Mouse (Mus musculus) liver, embryonic 14.5 days (tissue): ENCODE measurements around the gene Gli2. TPM values are rescaled to one million over a fixed set of nuclear protein-coding genes. Genes with fewer than 3 reads are reported as not detected.

Experiments
- ATAC-seq: fragments of 200-750 bp; cut with Nextera tagmentation; 2 replicates; pipeline ENCODE4 v1.8.0; 2017; ENCODE audit warnings: moderate number of reproducible peaks, mild to moderate bottlenecking, moderate library complexity; ENCODE audit not compliant: insufficient read depth
- DNase-seq, 3 experiments: peaks; one replicate each; pipeline ENCODE4 v3.0.0-alpha.2; 2012 to 2013; ENCODE audit warnings: low read depth in 3 of 3, low spot score in 3 of 3
- H3K27ac ChIP-seq: fragments of 300-500 bp; sonication (generic); 2 replicates; pipeline ENCODE4 v1.5.1; 2014; ENCODE audit warnings: moderate library complexity, mild to moderate bottlenecking, control low read depth, inconsistent platforms
- H3K27me3 ChIP-seq: fragments of 300-500 bp; sonication (generic); 2 replicates; pipeline ENCODE4 v1.6.1; 2014; ENCODE audit warnings: mild to moderate bottlenecking, low read length, moderate library complexity; ENCODE audit not compliant: control insufficient read depth, insufficient read depth
- H3K36me3 ChIP-seq: fragments of 300-500 bp; sonication (generic); replicated peaks from 2 replicates; pipeline ENCODE4 v1.6.1; 2014; ENCODE audit warnings: low read depth; ENCODE audit not compliant: control insufficient read depth, insufficient read depth
- H3K4me1 ChIP-seq, 2 experiments: fragments of 200-500 bp in 1 of 2; fragments of 300-500 bp in 1 of 2; sonication (generic) in 1 of 2; replicated peaks; 2 replicates each; pipeline ENCODE4 v1.6.1; 2012 to 2014; ENCODE audit warnings: antibody characterized with exemption in 1 of 2, inconsistent platforms in 1 of 2, low read length in 1 of 2; ENCODE audit not compliant: control insufficient read depth in 2 of 2, insufficient read depth in 2 of 2
- H3K4me2 ChIP-seq: fragments of 300-500 bp; sonication (generic); 2 replicates; pipeline ENCODE4 v1.6.1; 2014; ENCODE audit warnings: low read depth, mild to moderate bottlenecking, control low read depth, moderate library complexity
- H3K4me3 ChIP-seq, 2 experiments: fragments of 200-500 bp in 1 of 2; fragments of 300-500 bp in 1 of 2; sonication (generic) in 1 of 2; 2 replicates each; pipeline ENCODE4 v1.5.1; 2012 to 2014; ENCODE audit warnings: low read depth in 2 of 2, low read length in 2 of 2, mild to moderate bottlenecking in 2 of 2, control low read depth in 1 of 2, inconsistent platforms in 1 of 2, moderate library complexity in 1 of 2; ENCODE audit not compliant: insufficient read depth in 1 of 2
- H3K9ac ChIP-seq: fragments of 300-500 bp; sonication (generic); replicated peaks from 2 replicates; pipeline ENCODE4 v1.6.1; 2014; ENCODE audit warnings: mild to moderate bottlenecking, control low read depth, moderate library complexity
- H3K9me3 ChIP-seq: fragments of 300-500 bp; sonication (generic); 2 replicates; pipeline ENCODE4 v1.6.1; 2016; ENCODE audit warnings: low read length, mixed read lengths; ENCODE audit not compliant: control insufficient read depth
- CTCF ChIP-seq: IDR thresholded peaks from 2 replicates; pipeline ENCODE4 v1.5.1; 2016; ENCODE audit warnings: antibody characterized with exemption, low read depth, control low read depth
- EP300 ChIP-seq: IDR thresholded peaks from 2 replicates; pipeline ENCODE4 v1.6.1; 2016; ENCODE audit warnings: antibody characterized with exemption, low read depth
- WGBS: fragments of 180-500 bp; shearing (Covaris S2); extraction: QIAGEN DNeasy Blood & Tissue Kit; methylation state at CpG from one replicate; pipeline ENCODE4 v1.1.7; 2014; ENCODE audit not compliant: insufficient replicate concordance; 5-methylcytosine and 5-hydroxymethylcytosine counted together
- polyA plus RNA-seq, 2 experiments: library from polyadenylated mRNA; depleted of rRNA in 1 of 2; stranded (reverse) in 1 of 2; unstranded in 1 of 2; fragments of >200 nt; fragmentation: Nextera tagmentation in 1 of 2; extraction: Ambion mirVana in 1 of 2; gene quantifications; 2 replicates each; pipeline versions ENCODE4 v1.2.1 to v1.2.3; 2012 to 2014

The Gli2 gene
- polyA plus RNA-seq, 2 experiments = 0.04 to 0.26 TPM

DNA sequence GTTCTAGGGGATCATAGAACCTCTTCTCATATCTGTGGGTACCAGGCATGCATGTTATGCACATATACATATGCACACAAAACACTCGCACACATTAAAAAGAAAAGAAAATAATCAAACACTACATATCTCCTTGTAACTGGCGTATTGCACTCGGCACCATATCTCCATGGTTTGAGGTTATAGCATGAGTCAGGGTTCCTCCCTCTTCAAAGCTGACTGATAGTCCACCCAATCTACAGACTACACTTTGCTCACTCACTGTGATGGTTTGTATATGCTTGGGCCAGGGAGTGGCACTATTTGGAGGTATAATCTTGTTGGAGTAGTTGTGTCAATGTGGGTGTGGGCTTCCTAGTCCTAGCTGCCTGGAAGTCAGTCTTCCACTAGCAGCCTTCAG lies 78.0 kb downstream of the Gli2 start:
- H3K4me3 ChIP-seq = no peak overlapping the region
- H3K36me3 ChIP-seq = no peaks in the 10 kb centered on the region
- H3K4me1 ChIP-seq = no peaks in the 10 kb centered on the region
- H3K9me3 ChIP-seq = no peaks in the 10 kb centered on the region
- H3K9ac ChIP-seq = no peak overlapping the region
- WGBS = 35% methylated on average over 3 of the region's 3 CpGs
- no peak for TF ChIP-seq CTCF
- TF ChIP-seq EP300 = no peak
- no peak overlapping the region for H3K4me2 ChIP-seq
- ATAC-seq (no peak), DNase-seq (no peak)
- no peaks in the 10 kb centered on the region for H3K27me3 ChIP-seq
- no peak overlapping the region for H3K27ac ChIP-seq

DNA sequence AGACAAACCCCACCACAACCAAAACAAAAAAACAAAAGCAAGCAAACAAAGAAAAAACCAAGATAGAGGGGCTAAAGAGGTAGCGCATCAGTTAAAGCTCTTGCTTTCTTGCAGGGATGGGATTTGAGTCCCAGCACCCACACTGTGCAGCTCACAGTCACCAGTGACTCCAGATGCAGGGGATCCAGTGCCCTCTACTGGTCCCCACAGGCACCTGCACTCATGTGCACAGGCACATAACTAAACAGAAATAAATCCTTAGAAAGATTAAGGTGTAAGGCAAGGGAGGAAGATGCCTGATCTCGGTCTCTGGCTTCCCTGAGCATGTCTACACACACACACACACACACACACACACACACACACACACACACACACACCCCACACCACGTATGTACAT lies 83.4 kb downstream of the Gli2 start:
- 68% methylated on average over 3 of the region's 3 CpGs for WGBS
- H3K4me3 ChIP-seq = no peak overlapping the region
- peak; percentile 29; the same call in 1 of the 2 replicates for TF ChIP-seq CTCF
- TF ChIP-seq EP300 = no peak

DNA sequence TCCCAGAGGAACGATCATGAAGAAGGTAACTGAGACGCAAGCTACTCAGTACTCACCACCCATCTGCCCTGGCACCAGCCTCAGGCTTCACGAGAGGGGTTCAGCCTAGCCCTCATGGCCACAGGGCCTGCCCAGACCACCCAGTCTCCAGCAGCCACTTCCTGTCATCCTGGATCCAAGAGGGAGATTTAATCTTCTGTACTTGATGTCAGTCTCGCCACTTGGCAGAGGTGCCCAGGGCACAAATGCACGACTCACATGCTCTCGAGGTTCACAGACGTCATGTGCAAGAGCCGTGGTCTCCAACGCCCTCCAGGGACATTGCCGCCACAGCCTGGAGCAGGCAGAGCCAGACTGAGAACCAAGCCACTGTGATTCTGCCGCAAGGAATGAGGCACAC lies 84.0 kb downstream of the Gli2 start:
- no peaks in the 10 kb centered on the region for H3K27me3 ChIP-seq
- ATAC-seq (no peak), DNase-seq (no peak)
- TF ChIP-seq EP300 = no peak
- TF ChIP-seq CTCF = no peak
- no peaks in the 10 kb centered on the region for H3K36me3 ChIP-seq
- 55% methylated on average over 11 of the region's 11 CpGs for WGBS
- H3K27ac ChIP-seq = no peak overlapping the region
- H3K4me1 ChIP-seq = no peaks in the 10 kb centered on the region
- no peaks in the 10 kb centered on the region for H3K9me3 ChIP-seq
- no peak overlapping the region for H3K4me3 ChIP-seq
- no peak overlapping the region for H3K9ac ChIP-seq
- no peak overlapping the region for H3K4me2 ChIP-seq

More for the DNA sequence above, 83.4 kb downstream of the Gli2 start:
- Histone ChIP-seq H3K9me3 (no peaks in the 10 kb centered on the region), H3K4me2 (no peak overlapping the region), H3K27me3 (no peaks in the 10 kb centered on the region), H3K9ac (no peak overlapping the region), H3K27ac (no peak overlapping the region), H3K4me1 (no peaks in the 10 kb centered on the region), H3K36me3 (no peaks in the 10 kb centered on the region)
- DNase-seq (no peak), ATAC-seq (no peak)

DNA sequence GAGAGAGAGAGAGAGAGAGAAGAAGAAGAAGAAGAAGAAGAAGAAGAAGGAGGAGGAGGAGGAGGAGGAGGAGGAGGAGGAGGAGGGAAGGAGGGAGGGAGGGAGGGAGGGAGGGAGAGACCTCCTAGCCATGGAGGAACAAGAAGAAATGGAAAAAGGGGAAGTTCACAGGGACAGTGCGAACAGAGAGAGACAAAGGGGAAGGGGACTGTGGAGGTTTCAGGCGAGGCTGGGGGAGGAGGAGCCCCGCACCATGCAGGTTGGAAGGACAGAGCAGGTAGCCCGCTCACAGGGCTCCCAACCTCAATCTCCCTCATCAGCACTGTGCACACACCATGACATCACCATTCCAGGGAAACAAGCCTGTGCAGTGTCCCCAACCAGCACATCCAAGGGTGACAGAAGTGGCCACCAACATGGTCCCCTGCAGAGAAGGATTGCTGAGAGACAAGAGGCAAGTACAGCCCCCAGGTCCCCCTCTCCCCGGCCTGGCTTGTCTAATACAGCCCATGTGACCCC lies 84.7 kb downstream of the Gli2 start:
- no peaks in the 10 kb centered on the region for H3K36me3 ChIP-seq
- WGBS = 14% methylated on average over 5 of the region's 5 CpGs
- H3K9ac ChIP-seq = no peak overlapping the region
- no peak for TF ChIP-seq CTCF
- no peak for TF ChIP-seq EP300
- no peak overlapping the region for H3K4me3 ChIP-seq
- H3K4me2 ChIP-seq = no peak overlapping the region
- H3K27me3 ChIP-seq = no peaks in the 10 kb centered on the region
- ATAC-seq (no peak), DNase-seq (no peak)
- no peak overlapping the region for H3K27ac ChIP-seq
- H3K4me1 ChIP-seq = no peaks in the 10 kb centered on the region
- H3K9me3 ChIP-seq = no peaks in the 10 kb centered on the region

DNA sequence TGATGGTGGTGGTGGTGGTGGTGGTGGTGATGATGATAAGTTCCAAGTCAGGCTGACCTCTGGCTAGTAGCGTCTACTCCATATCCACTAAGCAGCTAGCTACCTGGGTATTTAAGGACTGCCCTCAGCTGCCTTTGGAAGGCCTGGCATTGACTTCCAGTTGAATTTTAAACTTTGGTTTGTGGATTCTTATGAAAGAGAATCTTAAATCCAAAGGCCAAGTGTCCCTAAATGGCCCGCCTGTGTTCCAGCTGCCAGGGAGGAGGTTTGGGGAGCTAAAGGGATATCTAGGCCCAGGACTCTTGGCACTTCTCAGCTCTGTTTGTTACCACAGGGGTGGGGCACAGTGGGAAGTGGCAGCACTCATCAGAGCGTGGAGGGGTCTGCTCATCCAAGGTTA lies 85.4 kb downstream of the Gli2 start:
- Histone ChIP-seq H3K4me2 (no peak overlapping the region), H3K4me1 (no peaks in the 10 kb centered on the region), H3K9ac (no peak overlapping the region), H3K9me3 (no peaks in the 10 kb centered on the region), H3K27ac (no peak overlapping the region), H3K27me3 (no peaks in the 10 kb centered on the region), H3K4me3 (no peak overlapping the region), H3K36me3 (no peaks in the 10 kb centered on the region)
- ATAC-seq (no peak), DNase-seq (no peak)
- WGBS = 59% methylated on average over 3 of the region's 3 CpGs
- TF ChIP-seq CTCF (no peak), EP300 (no peak)
